Mouse (Mus musculus): ENCODE data around the gene Senp6.

GRCm38 (mm10) chr9:80164611-80165474, 98.1 kb downstream of the Senp6 start, which contains the start of gene Myo6:
- TF ChIP-seq POLR2A (IDR thresholded peaks at IDR 0.05; ENCODE audit: insufficient read depth, low read depth, low read length) (peak; percentile 69), CTCF (IDR thresholded peaks at IDR 0.05; ENCODE audit: insufficient read depth, low read depth, low read length) (no peak; the same call in 1 of the 2 replicates)

Data from olfactory bulb, adult 2 months (tissue).